Comparison of ENCODE assay signal across 21 mouse cellular contexts in genomic region chr11:99084366-99084765, GRCm38 (mm10). TPM values are rescaled to one million over a fixed set of nuclear protein-coding genes. Genes with fewer than 3 reads are reported as not detected.
"Had no signal": no experiment of that assay in that cellular context is flagged by ENCODE, and none has a peak within 500 bp of the region (broad histone marks: within the 10 kb centered on the region; RNA-seq: fewer than 3 reads in every experiment).

No protein-coding gene starts in this region.

- H3K9me3 ChIP-seq: midbrain, embryonic 10.5 days; midbrain, embryonic 12.5 days; neural tube, embryonic 13.5 days; neural tube, embryonic 15.5 days had no signal

- H3K27me3 ChIP-seq: neural tube, embryonic 13.5 days; neural tube, embryonic 15.5 days had no signal

- ATAC-seq: midbrain, embryonic 16.5 days had no signal

- H3K9ac ChIP-seq: liver, embryonic 14.5 days; lung, embryonic 14.5 days; midbrain, embryonic 12.5 days; neural tube, embryonic 13.5 days; neural tube, embryonic 15.5 days had no signal

- H3K4me3 ChIP-seq: midbrain, embryonic 10.5 days; midbrain, embryonic 12.5 days; myocyte; neural tube, embryonic 13.5 days; neural tube, embryonic 15.5 days had no signal

- H3K27ac ChIP-seq: liver, embryonic 14.5 days; midbrain, embryonic 10.5 days; midbrain, embryonic 12.5 days; neural tube, embryonic 13.5 days; neural tube, embryonic 15.5 days had no signal

- H3K4me2 ChIP-seq: lung, embryonic 14.5 days; midbrain, embryonic 12.5 days; neural tube, embryonic 13.5 days; neural tube, embryonic 15.5 days had no signal

- H3K4me1 ChIP-seq: neural tube, embryonic 13.5 days; neural tube, embryonic 15.5 days had no signal

- H3K36me3 ChIP-seq: midbrain, embryonic 10.5 days; midbrain, embryonic 12.5 days; neural tube, embryonic 13.5 days; neural tube, embryonic 15.5 days had no signal

- DNase-seq: lung, adult 18-20 months; lung, embryonic 14.5 days; lung, postnatal 10 days; lung, postnatal 4 days; midbrain, embryonic 14.5 days; retina, postnatal 1 day; right cerebral cortex, adult 18-20 months; right cerebral cortex, postnatal 25 days; right cerebral cortex, postnatal 4 days; spleen, adult 18-20 months; thymus, adult 18-20 months; thymus, postnatal 25 days; thymus, postnatal 4 days had no signal

RNA-seq across cellular contexts. Expression of gene Tns4, which starts 4.7 kb away (rescaled TPM):
- total RNA-seq: megakaryocyte-erythroid progenitor cell, adult 5-6 weeks had no signal
